Comparison of ENCODE assay signal across 11 mouse cellular contexts in genomic region chr1:181332597-181332996, GRCm38 (mm10). TPM values are rescaled to one million over a fixed set of nuclear protein-coding genes. Genes with fewer than 3 reads are reported as not detected.
DNase-seq lines count a peak whose midpoint lies in the region; ATAC-seq and TF ChIP-seq lines count a peak whose summit lies in the region.
"Had no signal": no experiment of that assay in that cellular context is flagged by ENCODE, and none has a peak within 500 bp of the region (broad histone marks: within the 10 kb centered on the region; RNA-seq: fewer than 3 reads in every experiment).

No protein-coding gene starts in this region.

- H3K4me2 ChIP-seq in lung, embryonic 15.5 days = no peak overlapping the region
- no peak overlapping the region for H3K4me2 ChIP-seq in liver, embryonic 12.5 days
- H3K4me2 ChIP-seq: forebrain, embryonic 13.5 days; heart, embryonic 15.5 days; limb, embryonic 12.5 days had no signal

- H3K27ac ChIP-seq in lung, embryonic 15.5 days = no peak overlapping the region
- H3K27ac ChIP-seq in bone marrow, adult 2 months (ENCODE audit: control insufficient read depth, insufficient read depth, low read depth, low read length, poor library complexity) = peak overlapping the region; percentile 25; the same call in 1 of the 2 replicates
- H3K27ac ChIP-seq in liver, embryonic 12.5 days = peak overlapping the region; percentile 59; the same call in 1 of the 2 replicates
- H3K27ac ChIP-seq: forebrain, embryonic 13.5 days; heart, embryonic 15.5 days; limb, embryonic 12.5 days had no signal

- H3K9me3 ChIP-seq in lung, embryonic 15.5 days = no peaks in the 10 kb centered on the region
- peaks cover 16% of the 10 kb centered on the region for H3K9me3 ChIP-seq in liver, embryonic 12.5 days (replicated peaks)
- H3K9me3 ChIP-seq: forebrain, embryonic 13.5 days; heart, embryonic 15.5 days had no signal

- peak; percentile 52; the same call in 1 of the 2 replicates for ATAC-seq in lung, embryonic 15.5 days (ENCODE audit: borderline replicate concordance, extremely low read depth, low FRiP score, low TSS enrichment)
- ATAC-seq in liver, embryonic 12.5 days = no peak
- ATAC-seq: forebrain, embryonic 13.5 days had no signal

- no peaks in the 10 kb centered on the region for H3K4me1 ChIP-seq in lung, embryonic 15.5 days
- peaks cover 4% of the 10 kb centered on the region for H3K4me1 ChIP-seq in bone marrow, adult 2 months (ENCODE audit: control insufficient read depth, insufficient read depth, low read length)
- peaks cover 78% of the 10 kb centered on the region for H3K4me1 ChIP-seq in liver, embryonic 12.5 days
- H3K4me1 ChIP-seq: forebrain, embryonic 13.5 days; limb, embryonic 12.5 days had no signal

- 24% methylated on average over 2 of the region's 2 CpGs for WGBS in lung, embryonic 15.5 days
- WGBS in bone marrow, adult 2 months = 13% methylated on average over 2 of the region's 2 CpGs
- WGBS in liver, embryonic 12.5 days (ENCODE audit: insufficient replicate concordance) = 14% methylated on average over 2 of the region's 2 CpGs

- no peak for TF ChIP-seq CTCF in bone marrow, adult 2 months (IDR thresholded peaks at IDR 0.05; ENCODE audit: control insufficient read depth, insufficient read depth, low read length)

- H3K36me3 ChIP-seq in lung, embryonic 15.5 days = no peaks in the 10 kb centered on the region
- peaks cover 9% of the 10 kb centered on the region; the same call in 1 of the 2 replicates for H3K36me3 ChIP-seq in liver, embryonic 12.5 days
- H3K36me3 ChIP-seq: heart, embryonic 15.5 days; limb, embryonic 12.5 days had no signal

- no peaks in the 10 kb centered on the region for H3K27me3 ChIP-seq in lung, embryonic 15.5 days
- H3K27me3 ChIP-seq in liver, embryonic 12.5 days (replicated peaks) = no peaks in the 10 kb centered on the region
- H3K27me3 ChIP-seq: forebrain, embryonic 13.5 days; heart, embryonic 15.5 days; limb, embryonic 12.5 days had no signal

- no peak for TF ChIP-seq POLR2A in bone marrow, adult 2 months (IDR thresholded peaks at IDR 0.05; ENCODE audit: borderline replicate concordance, control insufficient read depth, low read depth, low read length)

- DNase-seq in lung, postnatal 14 days = no peak
- peak; percentile 35 for DNase-seq in thymus, postnatal 14 days
- DNase-seq in right cerebral cortex, postnatal 25 days = no peak
- DNase-seq in cerebellum, postnatal 14 days = no peak
- DNase-seq: kidney, postnatal 25 days had no signal

- no peak overlapping the region for H3K9ac ChIP-seq in lung, embryonic 15.5 days
- H3K9ac ChIP-seq in liver, embryonic 12.5 days = no peak overlapping the region
- H3K9ac ChIP-seq: forebrain, embryonic 13.5 days; heart, embryonic 15.5 days; limb, embryonic 12.5 days had no signal

- no peak overlapping the region for H3K4me3 ChIP-seq in lung, embryonic 15.5 days
- no peak overlapping the region for H3K4me3 ChIP-seq in bone marrow, adult 2 months (replicated peaks; ENCODE audit: control insufficient read depth, low read depth, low read length)
- H3K4me3 ChIP-seq in liver, embryonic 12.5 days = no peak overlapping the region
- H3K4me3 ChIP-seq: forebrain, embryonic 13.5 days; heart, embryonic 15.5 days; limb, embryonic 12.5 days had no signal

RNA-seq across cellular contexts. Expression of gene Cnih3, which starts 19.8 kb away (rescaled TPM):
- 0.18 and 0.27 TPM in 2 replicates for polyA plus RNA-seq in lung, embryonic 15.5 days (2015; fragmentation: Nextera tagmentation; extraction: Ambion mirVana)
- polyA plus RNA-seq in bone marrow, adult 2 months (2011; ENCODE audit: insufficient read depth, insufficient read length, low replicate concordance, missing spikeins) = 2.7 TPM in 1 of 2 replicates, not detected in the other
- polyA plus RNA-seq in liver, embryonic 12.5 days (2016; fragmentation: Nextera tagmentation; extraction: Ambion mirVana) = 0.05 TPM in 2 replicates
